Mouse (Mus musculus): ENCODE data around the gene Sdccag8.

DNA sequence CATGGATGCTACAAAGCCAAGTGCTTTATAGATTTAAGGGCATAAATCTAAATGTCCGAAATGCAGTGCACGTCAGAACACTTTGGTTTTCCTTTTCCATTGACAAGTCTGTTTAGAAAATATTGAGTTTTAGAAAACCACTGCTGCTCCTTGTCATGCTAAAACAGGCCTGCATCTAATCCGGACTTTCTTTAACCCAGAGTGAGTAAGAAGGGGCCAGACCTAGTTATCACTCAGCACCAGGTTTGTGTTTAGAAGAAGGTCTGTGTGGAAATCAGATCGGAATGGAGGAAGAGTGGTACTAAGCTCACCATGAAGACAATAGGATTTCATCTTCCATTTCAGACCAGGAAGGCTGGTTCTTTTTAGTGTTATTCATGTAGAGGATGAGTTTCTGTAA is 8.5 kb downstream of the Sdccag8 start:
- TF ChIP-seq CTCF (IDR thresholded peaks at IDR 0.05; ENCODE audit: extremely low read depth, insufficient read depth, low read length) (no peak), POLR2A (IDR thresholded peaks at IDR 0.05; ENCODE audit: extremely low read depth, insufficient read depth, low read length) (no peak)

Data from cortical plate, adult 2 months (tissue).